Mouse (Mus musculus) adrenal gland, postnatal 4 days (tissue): Measurements from ENCODE around the gene Rxylt1. TPM values are rescaled to one million over a fixed set of nuclear protein-coding genes. Genes with fewer than 3 reads are reported as not detected.

Source experiments
- DNase-seq, 2 experiments: peaks; one replicate each; pipeline ENCODE4 v3.0.0; 2021 to 2022; ENCODE audit warnings: low spot score in 2 of 2, mixed read lengths in 2 of 2
- long read RNA-seq, 2 experiments: library from polyadenylated mRNA; stranded (forward); transcript quantifications; one replicate each; pipeline ENCODE4 v2.0.0; 2021
- total RNA-seq, 2 experiments: library from RNA; stranded (reverse); gene quantifications; 2 replicates each; pipeline ENCODE4 v1.2.3; 2021

The Rxylt1 gene
- total RNA-seq = 10 to 100 TPM; 61.2 to 63.4 TPM
- long read RNA-seq, experiment 1, full-length matches to known transcripts = 30 of 51 reads
- long read RNA-seq, experiment 1, partial matches to known transcripts = 1 of 51 reads
- long read RNA-seq, experiment 1, other reads (novel, unspliced or antisense) = 20 of 51 reads
- long read RNA-seq, experiment 2, full-length matches to known transcripts = 61 of 86 reads
- long read RNA-seq, experiment 2, partial matches to known transcripts = 5 of 86 reads
- long read RNA-seq, experiment 2, other reads (novel, unspliced or antisense) = 20 of 86 reads

GRCm38 (mm10) chr10:122096980-122097844 is at the start of gene Rxylt1:
TSS of gene Rxylt1 (minus strand) at chr10:122097371.
- peak; percentile 69 to 86 for DNase-seq

- no peak for DNase-seq
Measured at GRCm38 (mm10) chr10:122121290-122121970, 24.3 kb upstream of the Rxylt1 start.

- no peak for DNase-seq
Measured at GRCm38 (mm10) chr10:122120500-122121289, 23.5 kb upstream of the Rxylt1 start.

GRCm38 (mm10) chr10:122119451-122119850 is 22.3 kb upstream of the Rxylt1 start:
- DNase-seq = no peak

- no peak for DNase-seq
Measured at GRCm38 (mm10) chr10:122116636-122117035, 19.5 kb upstream of the Rxylt1 start.

- no peak for DNase-seq
Measured at GRCm38 (mm10) chr10:122106633-122107028, 9.5 kb upstream of the Rxylt1 start.

GRCm38 (mm10) chr10:122105889-122106632 is 8.9 kb upstream of the Rxylt1 start:
- DNase-seq = no peak

- DNase-seq = no peak
Measured at GRCm38 (mm10) chr10:122105407-122105806, 8.2 kb upstream of the Rxylt1 start.

GRCm38 (mm10) chr10:122102675-122103074 is 5.5 kb upstream of the Rxylt1 start:
- DNase-seq = no peak

- DNase-seq = peak in 1 of 2 experiments; percentile 13
Measured at GRCm38 (mm10) chr10:122096462-122096979, 650 bp downstream of the Rxylt1 start.

GRCm38 (mm10) chr10:122090472-122090871 is 6.7 kb downstream of the Rxylt1 start:
- DNase-seq = no peak

GRCm38 (mm10) chr10:122081352-122081751 is 15.8 kb downstream of the Rxylt1 start:
- no peak for DNase-seq

- DNase-seq = no peak
Measured at GRCm38 (mm10) chr10:122069153-122069552, 28.0 kb downstream of the Rxylt1 start.

GRCm38 (mm10) chr10:122055826-122056225 is 41.3 kb downstream of the Rxylt1 start:
- no peak for DNase-seq

- no peak for DNase-seq
Measured at GRCm38 (mm10) chr10:122054535-122054934, 42.6 kb downstream of the Rxylt1 start.

- peak; percentile 71 to 78 for DNase-seq
Measured at GRCm38 (mm10) chr10:122051831-122052230, 45.3 kb downstream of the Rxylt1 start.

GRCm38 (mm10) chr10:122047727-122048365 is 49.3 kb downstream of the Rxylt1 start:
- DNase-seq = peak; percentile 70 to 81

GRCm38 (mm10) chr10:122046904-122047726 is 50.1 kb downstream of the Rxylt1 start, which contains the start of gene Srgap1:
TSS of gene Srgap1 (minus strand) at chr10:122047315.
- peak; percentile 12 to 37 for DNase-seq
